Mouse (Mus musculus): ENCODE measurements at regions not wholly inside any gene's neighbourhood (a gene's known extent, or its start where the extent isn't known, plus 50 kb on each side); places are given as distances from the start of the nearest gene placed in this dataset.
"Not testable (repeated sequence)": the region's sequence is repeated elsewhere in the genome, so short reads cannot be mapped to it uniquely, and the experiment has no call there.

GRCm38 (mm10) chr5:145635204-145635603, 50.7 kb upstream of the Cyp3a41b start:
- 86% methylated on average over 2 of the region's 2 CpGs for WGBS
- not testable (repeated sequence) for H3K9ac ChIP-seq (replicated peaks; ENCODE audit: low read length); H3K4me1 ChIP-seq (ENCODE audit: control insufficient read depth, insufficient read depth, low read length); H3K27me3 ChIP-seq (ENCODE audit: control insufficient read depth, insufficient read depth, low read length); ATAC-seq (ENCODE audit: low FRiP score, low TSS enrichment); H3K36me3 ChIP-seq (ENCODE audit: control insufficient read depth, insufficient read depth, low read length); H3K27ac ChIP-seq (replicated peaks; ENCODE audit: low read depth, low read length); H3K4me3 ChIP-seq (replicated peaks; ENCODE audit: low read depth, low read length); H3K4me2 ChIP-seq (ENCODE audit: low read length); DNase-seq
- H3K9me3 ChIP-seq (ENCODE audit: control insufficient read depth, low read length), result peaks cover 60% of the 10 kb centered on the region

All from midbrain, embryonic 14.5 days (tissue).